Mouse (Mus musculus) cerebellum, adult 18-20 months (tissue): ENCODE measurements at regions not wholly inside any gene's neighbourhood (a gene's known extent, or its start where the extent isn't known, plus 50 kb on each side); places are given as distances from the start of the nearest gene placed in this dataset.
A peak's percentile ranks its signal among the peaks of the same experiment; 100 is the strongest.

Source experiments
- DNase-seq, 2 experiments: peaks; one replicate each; pipeline ENCODE4 v3.0.0; 2021

DNA sequence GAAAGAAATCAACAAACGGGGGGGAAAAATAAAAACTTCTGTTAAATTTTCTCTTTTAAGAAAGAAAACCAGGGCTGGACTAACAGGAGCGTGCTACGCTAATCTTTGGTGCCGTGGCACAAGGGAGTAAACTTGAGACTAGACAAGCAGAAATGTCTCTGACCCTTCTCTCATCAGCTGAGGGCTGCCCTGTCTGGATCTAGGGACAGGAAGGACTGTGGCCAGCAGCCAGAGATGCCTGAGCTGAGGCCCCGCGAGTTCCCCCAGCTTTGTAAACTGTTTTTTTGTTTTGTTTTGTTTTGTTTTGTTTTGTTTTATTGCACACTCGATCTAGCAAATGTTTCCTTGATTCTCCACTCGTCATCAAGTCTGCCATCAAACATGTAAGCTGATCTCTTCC lies 239.4 kb upstream of the Lrig3 start:
- no peak for DNase-seq

GRCm38 (mm10) chr10:125735744-125736494 lies 230.0 kb upstream of the Lrig3 start:
- no peak for DNase-seq

DNA sequence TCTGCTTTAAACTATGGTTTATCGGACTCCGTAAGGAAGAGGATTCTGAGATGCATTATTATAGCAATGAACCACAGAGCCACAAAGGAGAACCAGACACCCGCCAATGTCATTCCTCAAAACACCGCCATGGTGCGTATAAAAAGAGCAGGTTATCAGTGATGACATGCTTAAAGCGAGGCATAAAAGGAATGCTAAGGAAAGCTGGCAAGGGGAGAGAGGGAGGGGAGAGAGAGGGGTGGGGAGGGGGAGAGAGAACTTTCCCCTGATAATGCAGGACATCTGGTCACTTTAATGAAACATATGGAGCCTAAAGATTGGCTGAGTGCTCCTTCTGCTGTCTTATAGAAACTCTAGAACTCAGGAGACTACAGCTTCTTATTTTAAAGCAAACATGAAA lies 222.8 kb upstream of the Lrig3 start:
- DNase-seq = no peak

DNA sequence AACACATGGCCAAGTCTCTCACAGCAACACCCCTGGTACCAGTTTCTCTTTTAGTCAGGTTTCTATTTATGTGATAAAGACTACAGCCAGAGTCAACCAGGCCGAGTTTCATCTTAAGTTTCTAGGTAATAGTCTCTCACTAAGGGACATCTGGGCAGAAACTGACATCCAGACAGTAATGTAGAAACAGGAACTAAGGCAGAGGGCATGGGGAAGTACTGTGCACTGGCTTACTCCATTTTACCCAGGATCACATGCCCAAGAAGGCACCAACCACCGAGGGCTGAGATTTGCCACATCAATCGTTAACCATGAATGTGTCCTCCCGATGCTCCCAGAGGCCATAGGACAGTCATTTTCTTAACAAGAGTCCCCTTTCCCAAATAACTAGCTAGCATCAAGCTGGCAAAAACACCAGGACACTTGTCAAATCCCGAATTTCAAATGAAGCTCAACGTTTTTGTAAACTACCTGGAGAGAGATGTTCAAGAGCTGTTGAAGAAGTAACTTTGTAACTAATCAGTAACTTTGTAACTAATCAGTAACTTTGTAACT lies 216.9 kb upstream of the Lrig3 start:
- no peak for DNase-seq

GRCm38 (mm10) chr10:125752506-125753218 lies 213.3 kb upstream of the Lrig3 start:
- no peak for DNase-seq

DNA sequence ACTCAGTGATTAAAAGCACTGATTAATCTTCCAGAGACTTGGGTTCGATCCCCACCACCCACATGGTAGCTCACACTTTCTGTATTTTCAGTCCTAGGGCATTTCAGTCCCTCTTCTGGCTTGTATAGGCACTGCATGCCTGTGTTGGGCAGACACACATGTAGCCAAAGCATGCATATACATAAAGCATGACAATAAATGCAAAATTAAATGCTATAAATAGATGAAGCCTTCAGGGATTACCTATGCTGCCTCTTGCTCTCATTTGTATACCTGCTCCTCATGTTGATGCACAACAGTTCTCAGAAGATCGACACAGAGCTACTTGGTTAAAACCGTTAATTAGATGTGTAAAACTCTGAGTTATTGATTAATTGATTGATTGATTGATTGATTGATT lies 206.8 kb upstream of the Lrig3 start:
- no peak for DNase-seq

GRCm38 (mm10) chr10:125762367-125763068 lies 203.4 kb upstream of the Lrig3 start:
- no peak for DNase-seq

DNA sequence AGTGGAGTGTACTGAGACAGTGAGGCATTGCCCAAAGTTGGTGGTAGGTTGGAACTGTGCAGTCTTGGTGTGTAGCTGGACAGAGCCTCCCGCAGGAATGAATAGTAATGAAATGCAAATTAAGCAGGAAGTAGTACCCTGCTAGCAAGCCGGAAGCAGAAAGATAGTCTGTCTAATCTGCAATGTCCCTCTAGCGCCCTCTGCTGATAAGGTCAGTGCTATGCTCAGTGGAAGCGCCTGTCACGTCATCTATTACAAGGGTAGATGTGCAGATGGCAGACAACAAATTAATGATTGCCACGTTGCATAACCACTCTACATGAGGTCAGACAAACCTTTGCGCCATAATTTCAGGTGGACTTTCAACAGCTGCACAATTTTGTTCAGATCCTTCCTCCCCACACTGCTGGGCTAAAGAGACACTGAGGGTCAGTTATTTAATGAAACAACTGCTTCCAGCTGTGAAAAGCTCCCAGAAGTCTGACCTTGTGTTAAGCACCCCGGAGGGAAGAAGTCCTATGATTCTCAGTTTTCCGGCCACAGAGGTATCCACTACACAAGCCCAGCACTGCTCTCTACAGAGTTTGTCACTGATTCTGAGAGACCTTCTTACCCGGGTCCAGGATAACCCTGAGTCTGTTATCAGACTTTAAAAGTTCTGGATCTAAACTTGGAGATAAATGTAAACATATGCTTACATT lies 201.4 kb upstream of the Lrig3 start:
- DNase-seq = no peak

GRCm38 (mm10) chr10:125765103-125765820 lies 200.7 kb upstream of the Lrig3 start:
- DNase-seq = no peak

- DNase-seq = no peak
Observed at GRCm38 (mm10) chr10:125768281-125768680, 197.7 kb upstream of the Lrig3 start.

- no peak for DNase-seq
Observed at GRCm38 (mm10) chr10:125773541-125773940, 192.4 kb upstream of the Lrig3 start.

DNA sequence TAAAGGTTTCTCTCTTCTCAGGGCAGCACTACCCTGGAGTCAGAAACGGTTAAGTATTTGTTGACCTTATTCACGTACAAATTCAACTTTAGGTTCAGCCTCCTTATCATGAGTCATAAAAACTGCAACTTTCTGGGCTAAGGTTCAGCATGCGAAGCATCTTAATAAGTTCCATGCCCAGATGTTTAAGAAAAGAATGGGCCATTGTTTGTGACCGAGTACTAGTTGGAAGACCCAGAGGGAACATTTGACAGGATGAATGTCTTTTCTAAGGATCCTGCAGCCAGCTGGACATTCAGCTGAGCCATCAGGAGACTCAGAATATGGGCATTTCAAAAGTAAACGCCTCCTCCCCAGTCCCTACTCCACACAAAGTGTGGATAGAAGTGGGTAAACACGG lies 183.5 kb upstream of the Lrig3 start:
- DNase-seq = no peak

GRCm38 (mm10) chr10:125784896-125785295 lies 181.1 kb upstream of the Lrig3 start:
- peak; percentile 2 to 6 for DNase-seq

GRCm38 (mm10) chr10:125785448-125786196 lies 180.3 kb upstream of the Lrig3 start:
- peak in 1 of 2 experiments; percentile 2 for DNase-seq

DNA sequence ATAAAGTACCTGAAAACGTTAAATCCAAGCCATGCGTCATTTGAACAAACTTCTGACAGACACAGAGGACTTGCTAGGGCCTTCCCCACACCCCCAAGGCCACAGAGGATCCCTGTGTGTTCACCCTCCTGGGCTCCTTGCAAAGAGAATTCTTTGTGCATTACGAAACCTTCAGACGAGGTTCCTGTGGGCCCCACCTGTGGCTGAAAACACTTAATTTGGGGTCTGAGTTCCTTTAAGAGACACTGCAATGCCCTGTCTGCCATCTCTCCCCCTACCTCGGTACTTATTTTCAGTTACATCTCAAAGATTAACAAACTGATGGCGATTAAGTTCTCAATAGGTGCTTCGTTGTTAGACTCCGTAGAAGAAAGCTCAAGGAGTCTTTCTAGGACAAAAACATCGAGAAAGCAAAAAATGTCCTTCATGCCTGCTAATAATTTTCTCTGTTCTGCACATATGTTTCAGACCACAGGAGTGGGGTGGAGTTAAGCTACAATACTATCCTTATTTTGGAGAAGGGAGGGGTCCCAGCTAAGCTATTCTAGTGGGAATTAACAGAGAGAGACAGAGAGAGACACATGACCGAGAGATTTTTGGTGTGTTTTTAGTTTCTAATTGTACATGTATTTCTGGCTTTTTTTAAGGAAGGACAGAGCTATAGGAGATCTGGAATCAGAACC lies 179.6 kb upstream of the Lrig3 start:
- DNase-seq = no peak

DNA sequence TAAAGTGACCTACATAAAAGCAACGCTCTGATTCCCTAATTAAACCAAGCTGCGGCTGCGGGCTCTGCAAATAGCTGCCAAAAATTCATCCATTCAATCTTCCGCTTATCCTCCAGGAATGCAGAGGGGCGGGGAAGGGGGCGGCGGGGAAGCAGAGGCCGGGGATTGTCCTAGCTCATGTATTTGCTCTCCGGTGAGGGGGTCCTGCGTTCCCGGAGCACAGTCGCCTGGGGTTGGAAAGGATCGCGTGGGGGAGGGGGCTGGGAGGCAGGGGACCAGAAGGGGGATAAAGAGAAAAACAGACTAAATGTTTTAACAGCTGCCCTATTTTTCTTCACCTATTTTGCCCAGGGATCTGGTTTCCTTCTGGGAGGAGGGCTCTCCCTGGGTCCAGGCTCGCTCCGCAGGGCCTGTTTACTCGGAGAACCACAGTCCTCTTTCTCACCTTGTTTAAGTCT lies 179.1 kb upstream of the Lrig3 start:
- peak; percentile 3 to 5 for DNase-seq

- DNase-seq = peak in 1 of 2 experiments; percentile 2
Observed at GRCm38 (mm10) chr10:125787441-125788060, 178.4 kb upstream of the Lrig3 start.

- DNase-seq = no peak
Observed at GRCm38 (mm10) chr10:125788262-125788661, 177.7 kb upstream of the Lrig3 start.

GRCm38 (mm10) chr10:125790924-125791323 lies 175.0 kb upstream of the Lrig3 start:
- DNase-seq = no peak

GRCm38 (mm10) chr10:125794504-125794903 lies 171.5 kb upstream of the Lrig3 start:
- DNase-seq = no peak
